Mouse (Mus musculus) forebrain, embryonic 14.5 days (tissue): ENCODE results near the gene Fen1. TPM values are rescaled to one million over a fixed set of nuclear protein-coding genes. Genes with fewer than 3 reads are reported as not detected.
A peak's percentile ranks its signal among the peaks of the same experiment; 100 is the strongest.

ENCODE experiments used
- ATAC-seq: fragments of 200-750 bp; cut with Nextera tagmentation; 2 replicates; pipeline ENCODE4 v1.8.0; 2017; ENCODE audit warnings: mild to moderate bottlenecking, moderate library complexity
- DNase-seq: peaks from one replicate; pipeline ENCODE4 v3.0.0-alpha.2; 2015; ENCODE audit warnings: low spot score
- H3K27ac ChIP-seq: fragments of 300-500 bp; sonication (generic); 2 replicates; pipeline ENCODE4 v1.5.1; 2014; ENCODE audit warnings: low read depth, mild to moderate bottlenecking, control low read depth, low read length, moderate library complexity
- H3K27me3 ChIP-seq: fragments of 300-500 bp; sonication (generic); replicated peaks from 2 replicates; pipeline ENCODE4 v1.6.1; 2014; ENCODE audit warnings: low read length, control low read depth, mixed read lengths; ENCODE audit not compliant: control insufficient read depth, insufficient read depth
- H3K36me3 ChIP-seq: fragments of 300-500 bp; sonication (generic); 2 replicates; pipeline ENCODE4 v1.6.1; 2014; ENCODE audit warnings: low read length, control low read depth; ENCODE audit not compliant: control insufficient read depth, insufficient read depth
- H3K4me1 ChIP-seq: fragments of 300-500 bp; sonication (generic); 2 replicates; pipeline ENCODE4 v1.6.1; 2014; ENCODE audit warnings: antibody characterized with exemption, low read length, control low read depth; ENCODE audit not compliant: control insufficient read depth, insufficient read depth
- H3K4me2 ChIP-seq: fragments of 300-500 bp; sonication (generic); 2 replicates; pipeline ENCODE4 v1.6.1; 2014; ENCODE audit warnings: mild to moderate bottlenecking, control low read depth, low read length
- H3K4me3 ChIP-seq: fragments of 300-500 bp; sonication (generic); 2 replicates; pipeline ENCODE4 v1.5.1; 2014; ENCODE audit warnings: low read depth, low read length, control low read depth
- H3K9ac ChIP-seq: fragments of 300-500 bp; sonication (generic); 2 replicates; pipeline ENCODE4 v1.6.1; 2014; ENCODE audit warnings: mild to moderate bottlenecking, low read length, control low read depth, moderate library complexity
- H3K9me3 ChIP-seq: fragments of 300-500 bp; sonication (generic); replicated peaks from 2 replicates; pipeline ENCODE4 v1.6.1; 2016; ENCODE audit warnings: low read length, control low read depth, mixed read lengths; ENCODE audit not compliant: control insufficient read depth
- WGBS: fragments of 180-500 bp; shearing (Covaris S2); extraction: QIAGEN DNeasy Blood & Tissue Kit; methylation state at CpG from one replicate; pipeline ENCODE4 v1.1.7; 2014; 5-methylcytosine and 5-hydroxymethylcytosine counted together
- polyA plus RNA-seq: library from polyadenylated mRNA; unstranded; fragments of >200 nt; fragmentation: Nextera tagmentation; extraction: Ambion mirVana; gene quantifications from 2 replicates; pipeline ENCODE4 v1.2.1, GENCODE M21; 2014

Fen1 gene
- 53.4 and 63.9 TPM in 2 replicates for polyA plus RNA-seq

DNA sequence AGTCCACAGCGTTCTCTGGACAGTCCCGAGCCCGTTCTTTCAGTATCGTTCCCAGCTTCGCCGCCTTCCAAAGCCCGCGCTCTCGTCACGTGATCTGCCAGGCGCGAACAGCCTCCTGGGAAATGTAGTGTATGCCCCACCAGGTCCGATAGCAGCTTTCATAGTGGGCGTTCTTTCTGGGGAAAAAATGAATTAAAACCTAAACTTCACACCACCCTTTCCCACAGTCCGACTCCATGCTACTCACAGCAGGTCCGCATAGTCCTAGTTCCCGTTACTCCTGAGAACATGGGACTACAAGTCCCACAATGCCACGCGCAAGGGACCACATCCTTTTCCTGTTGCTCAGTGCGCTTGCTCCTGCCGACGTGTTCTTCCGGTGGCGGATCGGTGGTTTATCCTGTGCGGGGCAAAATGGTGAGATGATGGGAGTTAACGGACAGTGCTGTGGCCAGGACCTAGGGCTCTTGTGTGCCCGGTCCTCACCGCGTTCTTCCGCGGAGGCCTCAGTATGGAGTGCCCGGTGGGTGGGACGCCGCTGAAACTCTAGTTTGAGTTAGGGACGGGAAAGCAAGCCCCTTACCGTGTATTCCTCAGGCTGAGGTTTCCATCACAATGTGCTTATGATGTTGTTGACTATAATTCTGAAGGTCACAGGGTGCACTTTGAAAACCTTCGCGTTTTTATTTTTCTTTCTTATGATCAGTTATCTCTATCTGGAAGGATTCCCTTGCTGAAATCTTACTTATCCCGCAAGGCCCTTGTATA is at the start of gene Fen1, which contains the start of gene Tmem258:
Fen1 (minus strand) TSS at position 322 of the 768 bp plus-strand sequence.
Tmem258 (plus strand) TSS at position 167 of the 768 bp plus-strand sequence.
- Histone ChIP-seq H3K36me3 (peaks cover 52% of the 10 kb centered on the region), H3K9ac (peak within 1 kb of the TSS; percentile 75), H3K27ac (peak within 1 kb of the TSS; percentile 82; the same call in 1 of the 2 replicates), H3K4me3 (peak within 1 kb of the TSS; percentile 77), H3K9me3 (no peaks in the 10 kb centered on the region), H3K4me2 (peak within 1 kb of the TSS; percentile 65), H3K27me3 (no peaks in the 10 kb centered on the region), H3K4me1 (peaks cover 13% of the 10 kb centered on the region)
- DNase-seq (peak; percentile 94), ATAC-seq (peak; percentile 96)
- under 1% methylated on average over 40 of the region's 40 CpGs for WGBS

DNA sequence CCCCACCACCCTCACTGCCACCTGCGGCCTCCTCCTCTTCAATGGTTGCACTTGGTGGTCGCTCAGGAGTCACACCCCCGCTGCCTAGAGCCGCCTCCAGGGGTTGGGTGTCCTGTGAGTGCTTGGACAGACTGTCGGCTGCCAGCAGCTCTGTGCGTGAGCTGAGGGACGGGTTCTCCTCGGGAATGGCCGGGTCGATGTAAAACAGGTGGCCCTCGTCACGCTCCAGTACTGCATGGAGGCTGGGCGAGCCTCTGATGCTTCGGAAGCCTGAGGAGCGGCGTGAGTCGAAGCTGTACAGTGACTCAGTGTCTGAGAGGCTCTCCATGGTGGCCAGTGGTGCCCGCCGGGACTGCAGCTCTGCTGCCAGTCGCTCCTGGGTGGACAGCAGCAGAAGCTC is 44.2 kb upstream of the Fen1 start:
- WGBS = 69% methylated on average over 20 of the region's 20 CpGs
- H3K9ac ChIP-seq = no peak overlapping the region
- no peaks in the 10 kb centered on the region; the same call in 1 of the 2 replicates for H3K36me3 ChIP-seq
- H3K9me3 ChIP-seq = no peaks in the 10 kb centered on the region
- H3K27ac ChIP-seq = no peak overlapping the region
- no peak overlapping the region for H3K4me2 ChIP-seq
- DNase-seq = no peak
- H3K4me3 ChIP-seq = no peak overlapping the region
- no peaks in the 10 kb centered on the region for H3K4me1 ChIP-seq
- H3K27me3 ChIP-seq = no peaks in the 10 kb centered on the region
- no peak for ATAC-seq

DNA sequence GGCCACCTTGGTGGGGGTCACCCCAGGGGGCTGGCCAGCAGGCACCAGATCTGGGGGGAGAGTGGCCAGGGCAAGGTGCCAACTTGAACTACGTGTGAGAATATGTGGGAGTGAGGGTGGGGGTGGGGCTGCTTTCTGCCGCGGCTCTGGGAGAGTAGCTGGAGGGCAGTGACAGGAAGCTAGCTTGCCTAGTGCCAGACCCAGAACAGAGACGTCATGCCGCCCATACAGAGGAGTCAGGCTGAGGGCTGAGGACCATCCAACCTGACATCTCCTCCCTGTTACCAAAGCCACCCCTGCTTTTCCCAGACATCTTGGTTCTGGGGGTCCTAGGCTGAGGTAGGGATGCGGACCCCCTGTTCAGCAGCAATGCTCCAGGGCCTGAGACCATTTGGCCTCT is 43.2 kb upstream of the Fen1 start:
- H3K36me3 ChIP-seq = no peaks in the 10 kb centered on the region; the same call in 1 of the 2 replicates
- H3K27ac ChIP-seq = no peak overlapping the region
- DNase-seq = no peak
- no peaks in the 10 kb centered on the region for H3K4me1 ChIP-seq
- no peaks in the 10 kb centered on the region for H3K9me3 ChIP-seq
- H3K9ac ChIP-seq = no peak overlapping the region
- no peak for ATAC-seq
- no peaks in the 10 kb centered on the region for H3K27me3 ChIP-seq
- H3K4me3 ChIP-seq = no peak overlapping the region
- 46% methylated on average over 6 of the region's 6 CpGs for WGBS
- H3K4me2 ChIP-seq = no peak overlapping the region

DNA sequence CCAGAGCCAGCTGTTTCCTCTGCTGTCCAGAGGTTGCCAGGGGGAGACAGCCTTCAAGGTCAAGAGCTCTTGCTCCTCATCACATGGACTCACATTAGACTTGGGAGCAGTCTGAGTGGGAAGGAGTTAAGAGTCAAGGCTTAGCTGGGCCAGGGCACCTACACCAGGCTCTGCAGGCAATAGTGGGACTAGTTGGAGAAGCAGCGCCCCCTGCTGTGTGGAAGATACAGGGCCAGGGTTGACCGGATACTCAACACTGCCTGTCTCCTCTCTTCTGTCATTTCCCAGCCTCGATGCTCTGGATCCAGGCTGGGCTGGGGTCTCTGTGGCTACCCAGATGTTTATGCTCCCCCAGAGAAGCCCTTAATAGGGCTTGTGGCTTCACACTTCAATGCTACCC is 40.2 kb upstream of the Fen1 start:
- Histone ChIP-seq H3K27me3 (peaks cover 11% of the 10 kb centered on the region), H3K4me1 (peaks cover 5% of the 10 kb centered on the region), H3K36me3 (no peaks in the 10 kb centered on the region; the same call in 1 of the 2 replicates), H3K9me3 (no peaks in the 10 kb centered on the region), H3K4me3 (no peak overlapping the region), H3K9ac (no peak overlapping the region), H3K4me2 (no peak overlapping the region), H3K27ac (no peak overlapping the region)
- peak; percentile 22 for DNase-seq
- 31% methylated on average over 3 of the region's 3 CpGs for WGBS
- no peak for ATAC-seq

DNA sequence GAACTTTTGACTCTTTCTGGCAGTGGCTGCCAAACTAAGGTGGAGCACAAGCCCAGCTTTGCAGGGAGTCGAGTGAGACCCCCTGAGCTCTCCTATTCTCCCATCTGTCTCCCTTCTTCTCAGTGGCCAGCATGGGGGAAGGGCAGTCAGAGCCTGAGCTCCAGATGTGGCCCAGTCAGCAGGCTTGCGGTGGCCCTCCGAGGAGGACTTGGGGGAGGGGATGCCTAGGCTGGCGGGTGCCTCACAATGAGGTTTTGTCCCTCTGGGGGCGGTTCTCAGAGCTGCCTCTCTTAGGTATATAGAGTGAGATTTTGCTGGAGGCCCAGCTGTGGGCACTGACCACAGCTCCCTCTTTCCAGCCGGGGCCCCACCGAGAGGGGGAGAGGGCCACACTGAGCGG is 38.9 kb upstream of the Fen1 start:
- DNase-seq (no peak), ATAC-seq (no peak)
- Histone ChIP-seq H3K27me3 (peaks cover 11% of the 10 kb centered on the region), H3K9me3 (no peaks in the 10 kb centered on the region), H3K27ac (no peak overlapping the region), H3K36me3 (no peaks in the 10 kb centered on the region; the same call in 1 of the 2 replicates), H3K9ac (no peak overlapping the region), H3K4me2 (no peak overlapping the region), H3K4me1 (peaks cover 5% of the 10 kb centered on the region), H3K4me3 (no peak overlapping the region)
- 3% methylated on average over 8 of the region's 8 CpGs for WGBS

DNA sequence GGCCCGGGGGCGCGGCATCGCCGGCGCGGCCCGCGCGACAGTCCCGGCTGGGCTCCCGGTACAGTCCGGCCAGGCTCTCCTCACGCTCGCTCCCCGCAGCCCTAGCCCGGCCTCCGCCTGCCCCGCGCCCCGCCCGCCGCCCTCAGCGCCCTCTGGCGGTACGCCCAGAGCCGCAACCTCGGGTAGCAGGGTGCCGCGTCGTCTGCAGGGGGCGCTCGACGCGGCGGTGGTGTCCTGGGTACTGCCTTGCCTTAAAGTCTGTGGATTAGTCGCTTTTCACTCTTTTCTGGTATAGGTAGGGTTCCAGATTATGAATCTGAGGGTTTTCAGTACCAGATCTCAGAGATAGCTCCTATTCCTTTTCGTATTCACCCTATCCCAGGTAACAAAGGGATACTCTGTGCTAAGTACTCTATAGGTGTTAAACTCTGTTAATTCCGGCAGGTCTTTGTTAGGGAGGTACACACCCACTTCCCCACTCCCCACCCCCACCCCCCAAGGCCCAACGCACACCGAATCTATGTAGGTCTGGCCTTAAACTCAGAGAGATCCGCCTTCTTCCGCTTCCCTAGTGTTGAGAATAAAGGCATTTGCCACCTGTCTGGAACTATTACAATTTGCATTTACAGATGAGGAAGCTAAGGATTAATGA is 36.8 kb upstream of the Fen1 start, which contains the start of gene Myrf:
Myrf (minus strand) TSS at position 95 of the 652 bp plus-strand sequence.
- ATAC-seq (peak; percentile 88), DNase-seq (peak; percentile 63)
- Histone ChIP-seq H3K27ac (no peak within 1 kb of the TSS), H3K9me3 (no peaks in the 10 kb centered on the region), H3K4me2 (peak within 1 kb of the TSS; percentile 70), H3K4me1 (peaks cover 5% of the 10 kb centered on the region), H3K36me3 (no peaks in the 10 kb centered on the region), H3K27me3 (peaks cover 11% of the 10 kb centered on the region), H3K9ac (peak within 1 kb of the TSS; percentile 58), H3K4me3 (peak within 1 kb of the TSS; percentile 34)
- WGBS = 7% methylated on average over 43 of the region's 43 CpGs

DNA sequence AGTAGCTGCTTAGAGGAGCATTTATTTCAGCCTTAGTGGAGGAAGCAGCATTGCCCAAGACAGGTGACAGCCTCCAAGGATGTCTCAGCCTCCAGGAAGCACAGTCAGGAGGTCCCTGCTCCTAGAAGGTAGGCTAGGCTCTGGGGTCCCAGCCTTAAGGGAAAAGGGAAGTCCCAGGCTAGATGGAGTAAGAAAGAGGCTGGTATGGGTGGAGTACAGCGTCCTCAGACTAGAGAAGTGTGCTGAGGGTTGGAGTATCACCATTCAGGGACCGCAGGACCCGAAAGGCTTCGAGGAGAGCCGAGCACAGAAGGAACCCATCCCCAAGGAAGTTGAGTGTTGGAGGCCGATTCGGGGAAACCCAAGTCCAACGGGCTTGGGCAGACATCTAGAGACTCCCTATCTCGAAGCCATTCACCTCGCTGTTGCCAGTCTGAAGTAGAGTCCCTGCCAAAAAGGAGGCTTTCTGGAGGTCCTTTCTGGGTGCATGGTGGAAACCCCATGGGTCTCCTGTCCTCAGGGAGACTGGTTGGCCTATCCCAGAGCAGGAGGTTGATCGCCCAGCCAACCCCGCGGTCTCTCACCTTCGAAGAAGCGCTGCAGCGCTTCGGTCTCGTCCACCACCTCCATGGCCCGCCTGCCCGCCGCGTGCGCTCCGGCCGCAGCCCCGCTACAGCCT is 36.1 kb upstream of the Fen1 start:
- Histone ChIP-seq H3K4me1 (peaks cover 5% of the 10 kb centered on the region), H3K9ac (peak overlapping the region; percentile 58)
- DNase-seq = peak; percentile 16

DNA sequence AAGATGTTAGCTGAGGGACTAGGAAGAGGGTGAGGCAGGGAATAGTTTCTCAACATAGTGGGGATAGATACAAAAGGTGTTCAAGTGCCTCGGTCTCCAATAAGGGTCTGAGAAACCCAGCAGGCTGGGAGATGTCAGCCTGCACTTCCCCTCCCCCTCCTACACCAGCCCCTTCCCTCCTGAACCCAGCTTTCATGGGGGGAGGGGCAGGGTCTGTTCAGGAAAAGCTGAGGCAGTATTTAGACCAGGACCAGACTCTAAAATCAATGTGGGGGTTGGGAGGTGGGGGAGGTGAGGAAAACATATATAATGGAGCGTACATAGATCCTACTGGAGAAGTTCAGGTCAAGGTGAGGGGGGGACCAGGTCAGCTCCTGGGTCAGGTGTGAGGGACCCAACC is 35.5 kb upstream of the Fen1 start:
- no peak for ATAC-seq
- Histone ChIP-seq H3K4me2 (no peak overlapping the region), H3K27ac (no peak overlapping the region), H3K36me3 (no peaks in the 10 kb centered on the region), H3K4me1 (peaks cover 5% of the 10 kb centered on the region), H3K9me3 (no peaks in the 10 kb centered on the region), H3K9ac (no peak overlapping the region), H3K4me3 (no peak overlapping the region), H3K27me3 (peaks cover 11% of the 10 kb centered on the region)
- DNase-seq = no peak
- WGBS = 36% methylated on average over 2 of the region's 2 CpGs

More for the DNA sequence above, 36.1 kb upstream of the Fen1 start:
- H3K4me3 ChIP-seq = peak overlapping the region; percentile 34
- WGBS = 2% methylated on average over 25 of the region's 26 CpGs
- peaks cover 11% of the 10 kb centered on the region for H3K27me3 ChIP-seq
- H3K27ac ChIP-seq = no peak overlapping the region
- no peak for ATAC-seq
- H3K36me3 ChIP-seq = no peaks in the 10 kb centered on the region
- H3K4me2 ChIP-seq = peak overlapping the region; percentile 70
- H3K9me3 ChIP-seq = no peaks in the 10 kb centered on the region
